9 mouse cellular contexts compared by ENCODE assay signal in genomic region chr13:70643408-70644082, GRCm38 (mm10). TPM values are rescaled to one million over a fixed set of nuclear protein-coding genes. Genes with fewer than 3 reads are reported as not detected.
DNase-seq lines count a peak whose midpoint lies in the region; ATAC-seq lines count a peak whose summit lies in the region.
"Had no signal": no experiment of that assay in that cellular context is flagged by ENCODE, and none has a peak within 500 bp of the region (broad histone marks: within the 10 kb centered on the region; RNA-seq: fewer than 3 reads in every experiment).

No protein-coding gene starts in this region.

- 23% methylated on average over 10 of the region's 10 CpGs for WGBS in limb, embryonic 10.5 days
- 20% methylated on average over 10 of the region's 10 CpGs for WGBS in midbrain, embryonic 15.5 days

- H3K27me3 ChIP-seq in limb, embryonic 10.5 days (ENCODE audit: low read depth, poor library complexity, severe bottlenecking) = no peaks in the 10 kb centered on the region
- 0 out of 2 replicates have a peak, but pooled peaks cover 2% of the 10 kb centered on the region for H3K27me3 ChIP-seq in midbrain, embryonic 15.5 days (replicated peaks)
- H3K27me3 ChIP-seq in splenic B cell, adult 2 months (ENCODE audit: control insufficient read depth, insufficient read depth, low read length, poor library complexity, severe bottlenecking) = no peaks in the 10 kb centered on the region

- no peaks in the 10 kb centered on the region for H3K9me3 ChIP-seq in limb, embryonic 10.5 days (replicated peaks)
- no peaks in the 10 kb centered on the region for H3K9me3 ChIP-seq in midbrain, embryonic 15.5 days
- H3K9me3 ChIP-seq: embryonic facial prominence, embryonic 13.5 days had no signal

- H3K27ac ChIP-seq in limb, embryonic 10.5 days = no peak overlapping the region
- no peak overlapping the region for H3K27ac ChIP-seq in midbrain, embryonic 15.5 days
- H3K27ac ChIP-seq: embryonic facial prominence, embryonic 13.5 days had no signal

- H3K4me2 ChIP-seq in midbrain, embryonic 15.5 days = no peak overlapping the region
- H3K4me2 ChIP-seq: embryonic facial prominence, embryonic 13.5 days had no signal

- no peak overlapping the region for H3K4me3 ChIP-seq in limb, embryonic 10.5 days
- no peak overlapping the region for H3K4me3 ChIP-seq in midbrain, embryonic 15.5 days
- H3K4me3 ChIP-seq: embryonic facial prominence, embryonic 13.5 days had no signal

- H3K9ac ChIP-seq in midbrain, embryonic 15.5 days = no peak overlapping the region
- H3K9ac ChIP-seq: embryonic facial prominence, embryonic 13.5 days had no signal

- peak; percentile 43 for DNase-seq in layer of hippocampus, adult 11-12 months (ENCODE audit: low spot score)
- DNase-seq in layer of hippocampus, adult 9-11 months = no peak
- DNase-seq in c-Kit-negative CD71-positive TER-119-positive erythroid progenitor cells, embryonic 14.5 days (ENCODE audit: low read depth, low spot score) = peak; percentile 26
- DNase-seq in fibroblast of lung, adult 2 months (ENCODE audit: low read depth) = peak; percentile 49
- DNase-seq in hindlimb bud, embryonic 11.5 days (ENCODE audit: extremely low spot score, low read depth, low spot score) = peak; percentile 64
- DNase-seq in limb, embryonic 10.5 days (ENCODE audit: low spot score) = peak; percentile 73
- peak; percentile 76 for DNase-seq in splenic B cell, adult 2 months (ENCODE audit: low read depth, low spot score)

- H3K4me1 ChIP-seq in limb, embryonic 10.5 days = peaks cover 2% of the 10 kb centered on the region; the same call in 1 of the 2 replicates
- H3K4me1 ChIP-seq in midbrain, embryonic 15.5 days = no peaks in the 10 kb centered on the region; the same call in 1 of the 2 replicates

- no peaks in the 10 kb centered on the region for H3K36me3 ChIP-seq in limb, embryonic 10.5 days
- no peaks in the 10 kb centered on the region for H3K36me3 ChIP-seq in midbrain, embryonic 15.5 days (replicated peaks)
- H3K36me3 ChIP-seq in splenic B cell, adult 2 months (ENCODE audit: control insufficient read depth, insufficient read depth, low read length, poor library complexity, severe bottlenecking) = no peaks in the 10 kb centered on the region
- H3K36me3 ChIP-seq: embryonic facial prominence, embryonic 13.5 days had no signal

- ATAC-seq in midbrain, embryonic 15.5 days (replicated peaks) = 0 out of 2 replicates have a peak, but pooled peaks have one; percentile 48

RNA-seq across cellular contexts. Expression of gene Ice1, which starts 6.1 kb away (rescaled TPM):
- 21.3 and 23.9 TPM in 2 replicates for polyA plus RNA-seq in limb, embryonic 10.5 days (2016; fragmentation: Nextera tagmentation; extraction: Ambion mirVana)
- 36.5 and 40.1 TPM in 2 replicates for polyA plus RNA-seq in midbrain, embryonic 15.5 days (2015; fragmentation: Nextera tagmentation; extraction: Ambion mirVana)
